ENCODE assay signal across 8 mouse cellular contexts in the genomic region with DNA sequence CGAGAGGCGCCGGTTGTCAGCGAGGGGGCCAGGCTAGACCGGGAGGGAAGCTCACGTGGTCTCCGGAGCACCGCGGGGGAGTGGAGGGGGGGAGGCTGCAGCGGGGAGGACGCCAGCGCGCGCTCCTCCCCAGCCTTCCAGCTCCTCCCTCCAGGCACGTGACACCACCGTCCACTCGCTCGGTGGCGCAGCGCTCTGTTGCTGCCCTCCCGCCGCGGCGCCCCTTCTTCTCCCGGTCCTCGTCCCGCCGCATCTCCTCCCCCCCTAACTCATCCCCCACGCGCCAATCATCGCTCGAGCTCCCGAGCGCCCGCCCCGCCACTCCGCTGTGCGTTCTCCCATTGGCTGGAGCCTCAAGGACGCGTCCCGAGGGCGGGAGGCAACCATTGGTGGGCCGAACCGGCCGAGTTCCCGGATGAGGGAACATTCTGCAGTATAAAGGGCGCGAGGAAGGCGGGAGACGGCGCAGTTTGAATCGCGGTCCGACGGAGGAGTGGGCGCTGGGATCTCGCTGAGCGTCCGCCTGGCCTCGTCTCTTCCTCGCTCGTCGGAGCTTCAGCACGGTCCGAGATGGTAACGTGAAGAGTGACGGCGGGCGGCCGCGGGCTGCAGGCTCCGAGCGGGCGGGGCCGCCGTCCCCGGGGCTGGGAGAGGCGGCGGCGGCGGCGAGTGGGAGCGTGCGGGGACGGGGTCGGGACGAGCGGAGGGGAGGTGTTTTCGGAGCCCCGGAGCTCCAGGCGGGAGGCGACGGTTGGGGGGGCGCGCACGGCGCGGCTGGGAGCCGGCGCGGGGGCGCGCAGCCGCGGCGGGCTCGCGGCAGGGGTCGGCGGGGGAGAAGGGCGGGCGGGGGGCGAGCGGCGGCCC. TPM values are rescaled to one million over a fixed set of nuclear protein-coding genes. Genes with fewer than 3 reads are reported as not detected.
DNase-seq lines count a peak whose midpoint lies in the region; ATAC-seq lines count a peak whose summit lies in the region.

A gene (plus strand): TSS at position 364 of the 864 bp plus-strand sequence.

- ATAC-seq in hindbrain, embryonic 12.5 days (ENCODE audit: low FRiP score) = peak; percentile 96

- H3K27me3 ChIP-seq in hindbrain, embryonic 12.5 days = no peaks in the 10 kb centered on the region

- peak within 1 kb of the TSS; percentile 82 for H3K4me3 ChIP-seq in hindbrain, embryonic 12.5 days

- H3K9me3 ChIP-seq in hindbrain, embryonic 12.5 days (replicated peaks) = no peaks in the 10 kb centered on the region

- WGBS in hindbrain, embryonic 12.5 days = under 1% methylated on average over 94 of the region's 115 CpGs

- H3K4me1 ChIP-seq in hindbrain, embryonic 12.5 days = peaks cover 18% of the 10 kb centered on the region

- DNase-seq in Muller cell, postnatal 12 days (ENCODE audit: inconsistent ontology term) = peak; percentile 99
- DNase-seq in cerebellum, adult 9-11 months = peak; percentile 99
- peak; percentile 97 to 98 for DNase-seq in frontal cortex, postnatal 10 days (ENCODE audit: low spot score in 2 of 2)
- DNase-seq in layer of hippocampus, postnatal 14 days (ENCODE audit: low spot score in 2 of 2) = peak; percentile 98 to 99
- DNase-seq in lung, postnatal 14 days = peak; percentile 99
- peak; percentile 96 for DNase-seq in retina, adult 2 months (ENCODE audit: low read depth, low spot score)
- peak; percentile 98 to 99 for DNase-seq in thymus, postnatal 36 days

- H3K9ac ChIP-seq in hindbrain, embryonic 12.5 days = peak within 1 kb of the TSS; percentile 92

- H3K4me2 ChIP-seq in hindbrain, embryonic 12.5 days (replicated peaks) = peak within 1 kb of the TSS; percentile 62

- peak within 1 kb of the TSS; percentile 98 for H3K27ac ChIP-seq in hindbrain, embryonic 12.5 days

- no peaks in the 10 kb centered on the region for H3K36me3 ChIP-seq in hindbrain, embryonic 12.5 days

RNA-seq across cellular contexts. Expression of the gene that starts here (rescaled TPM):
- 1,731 and 1,841 TPM in 2 replicates for polyA plus RNA-seq in hindbrain, embryonic 12.5 days (2016; fragmentation: Nextera tagmentation; extraction: Ambion mirVana)
- 100 to 1,000 TPM; 158 to 167 TPM for total RNA-seq in layer of hippocampus, postnatal 14 days (2021)

Comparison
In these comparisons a context has a peak if more than half of its experiments do, and no peak if none do; other contexts are left out.
1. Peak in every context shown above with its lines: DNase-seq, ATAC-seq, H3K4me3 ChIP-seq and H3K27ac ChIP-seq.